Mouse (Mus musculus) yolk sac, embryonic 10.5 days (tissue): ENCODE measurements at regions not wholly inside any gene's neighbourhood (a gene's known extent, or its start where the extent isn't known, plus 50 kb on each side); places are given as distances from the start of the nearest gene placed in this dataset.
"Not testable (repeated sequence)": the region's sequence is repeated elsewhere in the genome, so short reads cannot be mapped to it uniquely, and the experiment has no call there.

Experiments
- DNase-seq: peaks from one replicate; pipeline ENCODE4 v3.0.0-alpha.2; 2017; ENCODE audit warnings: low spot score

- no peak for DNase-seq
Measured at GRCm38 (mm10) chr19:27028834-27029233, 143.2 kb downstream of the Gm815 start.

DNA sequence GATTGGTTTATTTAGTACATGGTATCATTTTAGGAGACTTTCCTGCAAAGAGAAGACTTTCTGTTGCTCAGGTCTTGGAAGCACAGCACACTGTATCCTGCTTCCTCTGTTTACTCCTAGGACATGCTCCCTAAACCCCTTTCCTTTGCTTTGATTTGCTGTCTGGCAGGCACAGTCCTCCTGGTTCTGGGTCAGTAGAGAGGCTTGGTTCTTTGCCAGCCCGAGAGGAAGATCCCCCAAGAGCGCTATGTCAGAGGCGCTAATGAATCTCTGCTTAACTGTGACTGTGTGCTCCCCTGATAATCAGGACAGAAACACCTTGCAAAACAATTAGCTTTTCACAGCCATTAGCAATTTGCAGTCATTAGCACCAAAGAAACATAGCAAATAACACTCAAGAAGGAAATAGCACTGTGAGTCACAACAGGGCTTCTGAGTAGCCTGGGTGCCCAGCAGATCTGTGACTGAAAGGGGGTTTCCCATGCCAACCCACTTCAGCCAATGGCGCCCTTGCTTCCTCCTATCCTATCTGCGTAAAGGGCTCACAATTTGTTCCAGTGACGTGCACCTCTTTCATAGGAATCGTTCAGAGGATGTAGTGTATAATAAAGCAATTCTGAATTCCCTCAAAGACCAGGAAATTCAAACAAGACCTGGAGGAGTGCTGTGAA lies 145.5 kb downstream of the Gm815 start:
- no peak for DNase-seq

DNA sequence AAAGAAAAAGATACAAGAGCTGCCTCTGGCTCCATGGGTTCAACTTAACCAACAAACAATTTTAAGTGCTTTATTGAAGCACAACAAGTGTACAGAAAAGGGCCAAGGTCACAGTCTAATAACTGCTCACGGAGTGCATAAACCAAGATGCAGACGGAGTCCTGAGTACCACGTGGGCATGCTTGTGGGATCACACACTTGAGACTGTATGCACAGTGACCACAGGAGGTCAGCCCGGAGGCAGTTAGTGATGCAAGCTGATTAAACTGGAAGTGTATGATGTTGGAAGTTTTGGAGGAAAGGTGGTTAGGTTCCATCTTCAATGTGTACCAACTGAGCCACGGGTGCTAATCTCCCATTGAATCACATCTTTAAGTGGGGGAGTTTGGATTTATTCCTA lies 146.9 kb downstream of the Gm815 start:
- no peak for DNase-seq

DNA sequence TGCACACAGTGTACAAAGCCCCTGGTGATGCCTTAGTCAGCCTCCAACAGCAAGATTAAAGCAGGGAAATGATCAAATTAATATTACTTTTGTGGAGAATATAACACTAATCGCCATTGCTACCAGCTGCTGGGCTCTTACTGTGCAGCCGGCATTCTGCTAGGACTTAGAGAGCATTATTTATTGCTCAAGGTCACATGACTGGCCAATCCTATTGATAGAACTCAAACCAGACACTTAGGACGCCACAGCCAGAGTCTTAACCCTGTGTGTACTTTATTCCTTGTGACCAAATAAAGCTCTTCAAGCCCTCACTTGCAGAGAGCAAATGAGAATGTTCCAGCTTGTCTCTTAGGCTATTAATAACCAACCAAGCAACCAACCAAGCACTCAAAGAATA lies 152.6 kb downstream of the Gm815 start:
- no peak for DNase-seq

DNA sequence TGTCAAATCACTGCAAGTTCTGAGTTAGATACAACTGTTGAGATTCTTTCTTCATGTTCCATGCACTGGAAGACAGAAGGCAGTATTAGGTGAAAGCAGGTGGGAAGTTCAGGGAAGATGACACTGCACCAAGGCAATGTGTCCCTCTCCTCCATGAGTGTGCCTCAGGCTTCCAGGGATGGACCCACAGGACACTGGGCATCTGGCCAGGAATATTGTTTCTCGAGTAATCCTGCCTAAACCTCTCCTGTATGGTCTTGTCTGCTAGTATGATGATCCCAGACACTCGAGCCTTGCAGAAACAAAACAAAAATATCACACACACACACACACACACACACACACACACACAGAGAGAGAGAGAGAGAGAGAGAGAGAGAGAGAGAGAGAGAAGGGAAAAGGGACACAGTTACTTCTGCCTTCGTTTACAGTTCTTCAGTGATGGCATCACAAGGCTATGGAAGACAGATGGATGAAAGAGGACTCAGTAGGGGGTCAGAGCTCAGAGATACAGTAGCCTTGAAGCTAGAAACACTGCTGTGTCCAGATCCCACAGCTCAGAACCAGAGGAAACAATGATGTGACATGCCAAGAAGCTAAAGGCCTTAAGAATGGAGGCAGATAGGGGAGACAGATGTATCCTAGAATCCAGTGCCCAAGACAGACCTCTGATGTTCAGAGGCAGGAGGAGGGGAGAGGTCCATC lies 154.8 kb downstream of the Gm815 start:
- DNase-seq: no peak

DNA sequence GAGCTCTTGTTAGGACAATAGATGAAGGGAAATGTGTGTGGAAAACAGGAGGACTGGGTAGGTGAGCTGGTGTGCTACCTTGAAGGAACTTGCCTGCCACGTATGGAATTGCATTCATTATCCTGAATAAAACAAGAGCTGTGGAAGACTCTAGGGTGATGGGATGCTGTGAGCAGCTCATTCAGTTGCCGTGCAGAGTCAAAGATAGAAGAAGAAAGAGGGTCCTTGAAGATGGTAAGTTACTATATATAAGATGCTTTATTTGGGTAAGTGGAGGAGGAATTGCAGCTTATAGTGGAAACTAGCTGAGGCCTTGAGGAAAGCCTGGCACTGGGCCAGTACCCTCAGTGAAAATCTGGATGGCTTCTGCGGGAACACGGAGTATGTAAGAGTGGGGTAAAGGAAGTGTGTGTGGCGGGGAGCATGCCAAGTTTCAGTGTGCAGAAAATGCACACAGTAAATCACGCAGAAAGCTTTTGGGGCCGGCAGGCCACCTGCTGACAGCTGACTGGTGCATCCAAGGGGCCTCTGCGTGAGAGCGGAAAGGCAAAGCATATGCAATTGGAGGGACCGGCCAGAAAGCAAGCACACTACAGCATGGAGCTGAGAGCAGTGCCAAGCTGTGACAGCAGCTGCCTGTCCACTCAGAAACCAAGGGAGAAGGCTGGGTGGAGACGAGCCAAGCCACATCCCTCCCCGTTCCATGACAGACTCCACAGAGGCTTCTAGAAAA lies 149.7 kb upstream of the Vldlr start:
- DNase-seq: no peak

- no peak for DNase-seq
Measured at GRCm38 (mm10) chr19:27073281-27073680, 143.0 kb upstream of the Vldlr start.

DNA sequence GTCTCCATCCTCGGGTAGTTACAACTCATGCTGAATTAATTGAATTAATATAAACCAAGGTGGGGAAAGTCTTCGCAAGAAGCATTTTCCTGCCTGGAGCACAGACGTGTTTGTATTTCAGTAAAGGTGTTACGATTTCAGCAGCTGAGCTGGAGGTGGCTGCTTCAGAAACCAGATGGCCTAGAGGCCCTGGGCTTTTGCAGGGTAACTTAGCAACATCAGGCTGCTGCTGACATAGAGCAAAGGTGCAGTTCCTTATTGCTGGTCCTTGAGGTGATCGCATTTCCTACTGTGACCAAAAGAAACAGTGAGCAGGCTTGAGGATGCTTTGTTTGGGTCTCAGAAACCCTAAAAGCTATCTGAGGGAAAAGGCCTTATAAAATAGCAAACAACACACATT lies 141.3 kb upstream of the Vldlr start:
- DNase-seq: no peak

- DNase-seq: no peak
Measured at GRCm38 (mm10) chr19:27076920-27077512, 139.3 kb upstream of the Vldlr start.

DNA sequence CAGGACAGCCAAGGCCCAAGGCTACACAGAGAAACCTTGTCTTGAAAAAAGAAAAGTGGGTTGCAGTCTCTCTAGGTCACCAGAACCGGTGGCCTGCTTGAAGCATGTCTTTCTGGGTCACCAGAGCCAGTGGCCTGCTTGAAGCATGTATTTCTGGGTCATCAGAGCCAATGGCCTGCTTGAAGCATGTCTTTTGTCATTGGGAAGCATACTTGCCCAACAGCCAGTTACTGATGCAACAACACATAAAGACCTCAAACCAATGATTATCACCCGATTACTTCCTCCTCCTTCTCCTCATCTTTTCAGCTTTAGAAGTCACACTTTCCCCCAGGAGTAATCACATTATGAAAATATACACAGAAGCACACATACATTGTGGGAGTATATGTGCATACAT lies 128.9 kb upstream of the Vldlr start:
- no peak for DNase-seq

DNA sequence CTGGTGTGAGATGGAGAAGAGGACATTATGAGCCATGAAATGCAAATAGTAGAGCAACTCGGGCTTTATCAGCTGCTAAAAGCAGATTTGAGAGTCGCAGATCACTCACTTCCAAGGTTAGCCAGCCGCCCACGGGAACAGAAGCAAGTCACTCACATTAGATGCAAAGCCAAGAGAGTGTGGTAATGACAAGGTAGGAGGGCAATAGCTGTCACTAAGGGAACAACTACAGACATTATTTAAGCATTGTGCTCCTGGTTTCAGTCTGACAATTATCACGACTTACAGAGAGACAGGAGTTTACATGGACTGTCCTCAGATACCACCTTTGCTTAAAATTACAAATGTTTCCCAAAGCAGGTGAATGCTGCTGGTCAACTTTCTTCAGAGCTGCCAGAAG lies 128.5 kb upstream of the Vldlr start:
- DNase-seq: no peak

GRCm38 (mm10) chr19:27089099-27089498 lies 127.2 kb upstream of the Vldlr start:
- no peak for DNase-seq

GRCm38 (mm10) chr19:27091603-27092002 lies 124.7 kb upstream of the Vldlr start:
- no peak for DNase-seq

DNA sequence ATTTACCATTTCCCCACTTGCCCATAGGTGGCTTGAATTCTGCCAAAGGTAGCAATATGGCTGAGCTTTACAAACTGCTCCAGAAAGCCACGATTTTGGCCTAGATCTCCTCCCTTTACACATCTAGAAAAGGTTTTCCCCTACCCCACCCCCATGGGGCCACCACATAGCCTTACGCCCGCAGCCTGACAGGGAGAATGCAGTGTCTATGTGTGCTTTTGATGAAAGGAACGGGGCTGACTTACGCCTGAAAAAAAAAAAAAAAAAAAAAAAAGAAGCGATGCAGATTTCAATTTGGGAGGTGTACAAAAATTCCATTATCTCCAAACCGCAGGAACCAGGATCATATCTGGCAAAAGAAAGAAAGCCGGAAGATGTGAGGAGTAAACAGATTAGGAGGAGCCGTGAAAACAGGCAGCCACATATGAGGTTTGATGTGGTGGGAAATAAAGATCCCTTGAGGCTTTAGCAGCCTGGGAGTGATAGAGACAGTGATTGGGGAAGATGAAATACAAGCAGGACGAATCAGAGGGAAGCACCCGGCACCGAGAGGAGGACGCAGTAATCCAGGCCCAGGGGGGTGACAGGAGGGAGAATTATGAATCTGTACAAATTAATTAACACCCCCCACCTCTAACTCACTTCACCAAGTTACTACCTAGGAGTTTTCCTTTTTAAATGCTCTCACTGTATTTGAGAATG lies 121.4 kb upstream of the Vldlr start:
- DNase-seq: no peak

GRCm38 (mm10) chr19:27099921-27100320 lies 116.4 kb upstream of the Vldlr start:
- no peak for DNase-seq

- no peak for DNase-seq
Measured at GRCm38 (mm10) chr19:27110437-27110836, 105.8 kb upstream of the Vldlr start.

DNA sequence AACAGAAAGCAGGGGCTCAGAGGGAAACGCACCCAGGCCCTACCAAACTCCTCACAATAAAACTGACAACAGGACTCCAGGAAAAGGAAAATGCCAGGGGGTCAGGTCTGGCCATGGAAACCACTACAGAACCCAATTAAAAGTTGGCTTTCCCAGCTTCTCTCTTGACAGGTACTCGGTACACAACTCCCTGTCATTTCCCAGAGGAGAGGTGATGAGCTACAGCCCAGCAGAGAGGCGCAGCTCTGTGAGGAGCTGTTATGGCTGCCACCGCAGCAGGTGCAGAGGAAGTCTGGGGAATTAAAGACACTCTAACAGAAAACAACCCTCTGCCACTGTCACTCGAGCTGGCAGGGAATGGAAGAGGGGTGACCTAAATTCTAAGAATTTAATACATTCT lies 95.4 kb upstream of the Vldlr start:
- DNase-seq: no peak

DNA sequence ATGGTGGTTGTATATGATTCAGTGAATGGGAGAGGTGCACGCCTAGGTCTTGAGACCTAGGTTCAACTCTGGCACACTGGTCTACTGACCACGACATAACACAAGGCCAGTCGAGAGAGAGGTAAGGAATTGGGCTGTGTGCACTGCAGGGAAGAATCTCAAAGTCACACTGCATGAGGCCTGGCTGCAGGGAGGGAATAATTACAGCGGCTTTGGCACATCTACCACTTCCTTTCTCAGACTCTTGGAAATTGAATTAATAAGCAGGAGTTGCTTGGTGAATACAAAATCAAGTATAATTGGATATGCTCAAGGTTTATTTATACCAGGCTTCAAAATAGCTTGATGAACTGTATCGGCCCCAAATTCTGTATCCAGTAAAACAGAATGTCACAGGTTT lies 93.9 kb upstream of the Vldlr start:
- no peak for DNase-seq

DNA sequence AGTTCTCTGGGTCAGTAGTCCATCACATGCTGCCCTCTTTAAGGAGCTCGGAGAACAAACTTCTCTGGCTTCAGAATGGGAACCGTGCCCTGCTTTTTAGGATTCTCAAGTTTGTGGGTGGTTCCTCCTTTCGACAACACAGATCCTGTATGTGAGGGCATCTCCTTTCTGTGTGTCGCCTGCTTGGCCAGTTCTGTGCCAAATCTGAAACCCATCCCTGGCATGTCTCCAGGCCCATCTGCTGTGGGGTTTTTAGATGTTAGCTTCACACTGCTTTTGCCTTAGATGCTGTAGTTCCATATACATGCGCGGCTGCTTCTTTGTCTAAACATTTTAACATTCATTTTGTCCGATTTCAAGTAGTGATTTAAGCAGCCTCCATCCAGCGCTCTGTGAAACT lies 93.0 kb upstream of the Vldlr start:
- no peak for DNase-seq

GRCm38 (mm10) chr19:27123806-27124469 lies 92.3 kb upstream of the Vldlr start:
- peak; percentile 6 for DNase-seq

GRCm38 (mm10) chr19:27128501-27128900 lies 87.8 kb upstream of the Vldlr start:
- DNase-seq: not testable (repeated sequence)

DNA sequence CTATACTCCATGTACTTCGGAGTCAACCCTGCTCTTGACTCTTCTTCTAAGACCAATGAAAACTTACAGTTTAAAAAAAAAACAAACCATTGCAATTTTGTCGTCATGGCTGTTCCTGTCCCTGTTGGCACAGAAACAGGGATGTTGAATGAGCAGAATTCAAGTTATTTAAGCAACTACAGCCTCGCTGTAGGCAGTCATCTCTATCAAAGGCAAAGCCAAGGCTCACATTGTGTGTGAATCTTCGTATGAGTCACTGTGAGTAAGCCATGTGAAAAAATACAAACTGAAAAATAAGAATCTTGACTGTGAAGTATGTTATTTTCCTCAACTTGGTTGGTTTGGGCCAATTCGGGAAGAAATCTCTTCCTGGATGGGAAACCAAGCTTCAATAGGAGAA lies 81.9 kb upstream of the Vldlr start:
- DNase-seq: no peak
